Mouse (Mus musculus) bone marrow macrophage, adult 2 months (primary cell): Measurements from ENCODE around the gene Zzz3.

ENCODE experiments used
- CTCF ChIP-seq: IDR thresholded peaks from 2 replicates; pipeline ENCODE4 v1.5.1; 2012; ENCODE audit warnings: low read depth, mild to moderate bottlenecking, low read length, moderate library complexity
- POLR2A ChIP-seq: IDR thresholded peaks from 2 replicates; pipeline ENCODE4 v1.6.1; 2012; ENCODE audit warnings: mild to moderate bottlenecking, low read depth, low read length, borderline replicate concordance

GRCm38 (mm10) chr3:152488964-152489363 lies 93.7 kb downstream of the Zzz3 start:
- TF ChIP-seq CTCF, result no peak
- no peak for TF ChIP-seq POLR2A
